Mouse (Mus musculus) liver, embryonic 14.5 days (tissue): ENCODE measurements at regions not wholly inside any gene's neighbourhood (a gene's known extent, or its start where the extent isn't known, plus 50 kb on each side); places are given as distances from the start of the nearest gene placed in this dataset.

Experiments used
- CTCF ChIP-seq: IDR thresholded peaks from 2 replicates; pipeline ENCODE4 v1.5.1; 2016; ENCODE audit warnings: antibody characterized with exemption, low read depth, control low read depth
- EP300 ChIP-seq: IDR thresholded peaks from 2 replicates; pipeline ENCODE4 v1.6.1; 2016; ENCODE audit warnings: antibody characterized with exemption, low read depth

GRCm38 (mm10) chr8:50387189-50387588, 1543.4 kb upstream of the Tenm3 start:
- no peak for TF ChIP-seq CTCF
- no peak for TF ChIP-seq EP300
